Mouse (Mus musculus): ENCODE measurements around the gene Rasgrf2. TPM values are rescaled to one million over a fixed set of nuclear protein-coding genes. Genes with fewer than 3 reads are reported as not detected.

Rasgrf2 gene
- polyA plus RNA-seq, 1 experiment from 2014 or later = 0.88 TPM

DNA sequence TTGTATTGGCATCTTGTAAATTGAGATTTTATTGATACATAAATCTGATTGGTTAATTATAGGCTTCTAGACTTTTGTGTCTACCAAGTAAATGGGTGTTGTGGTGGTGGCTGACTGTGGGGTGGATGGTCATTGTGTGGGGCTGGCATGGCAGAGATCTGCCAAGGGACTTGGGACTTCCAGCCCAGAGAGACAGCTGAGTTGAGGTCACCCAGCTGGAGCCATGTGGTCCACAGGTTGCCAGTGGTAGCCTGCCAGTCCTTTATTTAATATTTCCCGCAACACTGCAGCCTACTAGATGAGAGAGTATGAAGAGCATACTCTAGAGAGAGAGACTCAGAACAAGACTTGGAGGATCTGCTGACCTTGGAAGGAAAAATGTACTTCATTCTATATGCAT, 150.0 kb downstream of the Rasgrf2 start:
- H3K4me1 ChIP-seq = no peaks in the 10 kb centered on the region

GRCm38 (mm10) chr13:91976971-91977370, 154.5 kb downstream of the Rasgrf2 start:
- Histone ChIP-seq H3K9ac (no peak overlapping the region), H3K27me3 (no peaks in the 10 kb centered on the region), H3K4me1 (no peaks in the 10 kb centered on the region), H3K27ac (no peak overlapping the region), H3K36me3 (no peaks in the 10 kb centered on the region), H3K9me3 (replicated peaks) (no peaks in the 10 kb centered on the region; the same call in 1 of the 2 replicates), H3K4me3 (no peak overlapping the region), H3K4me2 (replicated peaks) (no peak overlapping the region)
- no peak for ATAC-seq (ENCODE audit: low FRiP score)
- 81% methylated on average over 1 of the region's 1 CpGs for WGBS

More for the DNA sequence above, 150.0 kb downstream of the Rasgrf2 start:
- WGBS = 100% methylated on average over 1 of the region's 1 CpGs
- ATAC-seq (ENCODE audit: low FRiP score) = no peak
- no peaks in the 10 kb centered on the region for H3K27me3 ChIP-seq
- no peak overlapping the region for H3K9ac ChIP-seq
- H3K4me2 ChIP-seq (replicated peaks) = no peak overlapping the region
- H3K9me3 ChIP-seq (replicated peaks) = no peaks in the 10 kb centered on the region
- no peak overlapping the region for H3K27ac ChIP-seq
- H3K36me3 ChIP-seq = no peaks in the 10 kb centered on the region
- no peak overlapping the region for H3K4me3 ChIP-seq

DNA sequence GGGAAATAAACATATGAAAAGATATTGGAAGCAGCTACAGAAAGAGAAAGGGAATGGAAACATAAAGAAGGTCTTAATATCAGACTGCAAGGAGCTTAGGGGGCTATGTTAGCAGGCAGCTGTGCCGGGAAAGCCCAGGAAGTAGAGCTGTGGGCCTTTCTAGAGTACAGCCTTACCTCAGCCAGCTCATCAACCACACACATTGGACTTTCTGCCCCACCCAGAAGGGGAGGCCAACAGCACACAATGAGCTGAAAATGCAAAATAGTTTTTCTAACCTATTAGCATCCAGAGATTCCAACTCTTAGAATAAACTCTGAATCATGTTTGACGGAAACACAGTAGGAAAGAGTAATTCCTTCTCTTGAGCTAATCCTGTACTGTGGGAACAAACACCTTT, 154.9 kb downstream of the Rasgrf2 start:
- Histone ChIP-seq H3K4me3 (no peak overlapping the region), H3K4me2 (replicated peaks) (no peak overlapping the region), H3K9ac (no peak overlapping the region), H3K36me3 (no peaks in the 10 kb centered on the region), H3K4me1 (no peaks in the 10 kb centered on the region), H3K27me3 (no peaks in the 10 kb centered on the region), H3K9me3 (replicated peaks) (no peaks in the 10 kb centered on the region; the same call in 1 of the 2 replicates), H3K27ac (no peak overlapping the region)
- 94% methylated on average over 2 of the region's 2 CpGs for WGBS
- no peak for ATAC-seq (ENCODE audit: low FRiP score)

DNA sequence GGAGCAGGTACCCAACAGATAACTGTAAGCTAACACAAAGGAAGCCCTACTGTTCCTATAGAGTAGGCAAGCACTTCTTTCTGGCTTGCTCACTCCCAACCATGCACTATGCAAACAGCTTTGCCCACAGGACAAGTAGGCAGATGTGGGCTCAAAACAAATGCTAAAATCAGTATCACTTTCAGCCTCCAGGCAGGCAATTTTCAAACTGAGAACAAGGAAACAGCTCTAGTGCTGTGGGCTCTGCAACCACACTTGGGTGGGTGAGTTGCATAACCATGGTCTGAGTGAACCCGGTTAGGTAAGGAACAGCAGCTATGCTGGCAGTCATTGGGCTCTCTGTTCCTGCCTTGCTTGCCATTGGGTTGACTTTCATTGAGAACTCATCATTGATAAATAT, 157.3 kb downstream of the Rasgrf2 start:
- Histone ChIP-seq H3K36me3 (no peaks in the 10 kb centered on the region), H3K4me1 (no peaks in the 10 kb centered on the region), H3K27me3 (no peaks in the 10 kb centered on the region), H3K9ac (no peak overlapping the region), H3K4me3 (no peak overlapping the region), H3K27ac (no peak overlapping the region), H3K4me2 (replicated peaks) (no peak overlapping the region), H3K9me3 (replicated peaks) (no peaks in the 10 kb centered on the region; the same call in 1 of the 2 replicates)
- 100% methylated on average over 1 of the region's 1 CpGs for WGBS
- ATAC-seq (ENCODE audit: low FRiP score) = no peak

GRCm38 (mm10) chr13:91971246-91971645, 160.2 kb downstream of the Rasgrf2 start:
- no peak overlapping the region for H3K9ac ChIP-seq
- no peaks in the 10 kb centered on the region for H3K27me3 ChIP-seq
- 75% methylated on average over 3 of the region's 3 CpGs for WGBS
- no peak overlapping the region for H3K27ac ChIP-seq
- ATAC-seq (ENCODE audit: low FRiP score) = no peak
- no peaks in the 10 kb centered on the region; the same call in 1 of the 2 replicates for H3K9me3 ChIP-seq (replicated peaks)
- no peak overlapping the region for H3K4me3 ChIP-seq
- H3K4me1 ChIP-seq = no peaks in the 10 kb centered on the region
- no peak overlapping the region for H3K4me2 ChIP-seq (replicated peaks)
- H3K36me3 ChIP-seq = no peaks in the 10 kb centered on the region

DNA sequence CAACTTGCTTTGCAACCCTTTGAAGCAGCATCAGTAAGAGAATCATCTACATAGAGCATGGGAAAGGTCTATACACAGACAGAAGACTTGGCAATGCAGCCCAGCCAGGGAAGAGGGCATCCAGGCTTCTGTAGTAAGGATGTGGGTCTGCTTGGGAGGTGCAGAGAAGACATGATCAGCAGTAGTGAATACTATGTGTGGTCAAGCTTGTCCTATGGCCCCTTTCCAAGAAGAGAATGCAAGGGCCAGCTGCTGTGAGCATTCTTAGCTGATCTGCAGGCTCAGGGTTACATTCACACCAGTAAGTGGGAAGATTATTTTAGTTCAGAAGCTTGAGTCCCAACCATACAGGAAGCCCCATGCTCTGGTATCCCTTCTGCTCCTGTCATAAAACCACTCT, 175.0 kb downstream of the Rasgrf2 start:
- H3K4me2 ChIP-seq (replicated peaks) = no peak overlapping the region
- H3K4me3 ChIP-seq = no peak overlapping the region
- H3K9ac ChIP-seq = no peak overlapping the region
- no peaks in the 10 kb centered on the region for H3K27me3 ChIP-seq
- no peak for ATAC-seq (ENCODE audit: low FRiP score)
- H3K27ac ChIP-seq = no peak overlapping the region
- H3K4me1 ChIP-seq = no peaks in the 10 kb centered on the region
- no peaks in the 10 kb centered on the region for H3K36me3 ChIP-seq
- no peaks in the 10 kb centered on the region for H3K9me3 ChIP-seq (replicated peaks)

DNA sequence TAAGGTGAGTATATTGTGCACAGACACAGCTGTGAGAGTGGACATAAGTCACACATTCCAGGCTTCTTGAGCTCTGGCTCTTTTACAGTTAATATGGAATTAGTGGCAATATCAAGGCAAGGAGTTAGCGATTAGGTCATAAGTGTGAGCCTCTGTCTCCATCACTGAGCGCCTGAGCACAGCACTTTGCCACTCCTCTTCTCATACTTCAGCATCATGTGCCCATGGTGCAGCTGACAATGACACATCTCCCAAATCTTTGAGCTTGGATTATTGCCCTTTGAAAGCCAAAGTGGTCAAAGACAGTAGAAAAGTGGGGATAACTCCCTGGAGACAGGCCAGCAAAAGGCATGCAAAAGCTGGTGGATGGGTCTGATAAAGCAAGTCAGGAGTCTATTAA, 175.8 kb downstream of the Rasgrf2 start:
- no peaks in the 10 kb centered on the region for H3K4me1 ChIP-seq
- no peak overlapping the region for H3K4me3 ChIP-seq
- 92% methylated on average over 2 of the region's 2 CpGs for WGBS
- H3K9ac ChIP-seq = no peak overlapping the region
- no peak for ATAC-seq (ENCODE audit: low FRiP score)
- no peaks in the 10 kb centered on the region for H3K36me3 ChIP-seq
- no peaks in the 10 kb centered on the region for H3K9me3 ChIP-seq (replicated peaks)
- H3K4me2 ChIP-seq (replicated peaks) = no peak overlapping the region
- H3K27ac ChIP-seq = no peak overlapping the region
- no peaks in the 10 kb centered on the region for H3K27me3 ChIP-seq

GRCm38 (mm10) chr13:91955175-91955574, 176.3 kb downstream of the Rasgrf2 start:
- Histone ChIP-seq H3K27me3 (no peaks in the 10 kb centered on the region), H3K4me2 (replicated peaks) (no peak overlapping the region), H3K36me3 (no peaks in the 10 kb centered on the region), H3K9ac (no peak overlapping the region), H3K4me3 (no peak overlapping the region), H3K9me3 (replicated peaks) (no peaks in the 10 kb centered on the region), H3K4me1 (no peaks in the 10 kb centered on the region), H3K27ac (no peak overlapping the region)
- no peak for ATAC-seq (ENCODE audit: low FRiP score)
- 87% methylated on average over 1 of the region's 1 CpGs for WGBS

- H3K4me3 ChIP-seq = no peak overlapping the region
- H3K9ac ChIP-seq = no peak overlapping the region
- H3K4me2 ChIP-seq (replicated peaks) = no peak overlapping the region
- 88% methylated on average over 9 of the region's 9 CpGs for WGBS
- H3K27me3 ChIP-seq = no peaks in the 10 kb centered on the region
- H3K4me1 ChIP-seq = no peaks in the 10 kb centered on the region
- H3K9me3 ChIP-seq (replicated peaks) = no peaks in the 10 kb centered on the region
- H3K36me3 ChIP-seq = no peaks in the 10 kb centered on the region
- no peak for ATAC-seq (ENCODE audit: low FRiP score)
- H3K27ac ChIP-seq = no peak overlapping the region
Measured at GRCm38 (mm10) chr13:91940113-91940512, 191.3 kb downstream of the Rasgrf2 start.

DNA sequence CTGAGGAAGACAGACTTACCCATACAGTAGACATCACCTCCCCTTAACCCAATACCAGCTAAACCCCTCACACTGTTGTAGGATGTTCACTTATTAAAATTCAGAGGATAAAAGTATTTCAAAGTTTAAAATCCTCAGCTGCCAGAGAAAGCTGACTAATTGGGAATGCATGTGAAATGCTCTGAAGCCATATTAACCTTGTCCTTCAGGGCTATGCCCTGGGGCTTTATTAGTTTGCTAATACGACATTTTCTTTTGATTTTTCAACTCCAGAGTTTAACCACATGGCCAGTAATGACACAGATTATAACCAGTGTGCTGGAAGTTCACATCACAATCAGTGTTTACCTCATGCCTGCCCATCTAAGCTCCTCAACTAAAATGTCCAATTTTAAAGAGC, 192.6 kb downstream of the Rasgrf2 start:
- no peak overlapping the region for H3K4me3 ChIP-seq
- 63% methylated on average over 1 of the region's 1 CpGs for WGBS
- no peak overlapping the region for H3K9ac ChIP-seq

GRCm38 (mm10) chr13:91937232-91937631, 194.2 kb downstream of the Rasgrf2 start:
- no peak overlapping the region for H3K4me3 ChIP-seq

More for the DNA sequence above, 192.6 kb downstream of the Rasgrf2 start:
- H3K9me3 ChIP-seq (replicated peaks) = no peaks in the 10 kb centered on the region
- no peak overlapping the region for H3K27ac ChIP-seq
- no peaks in the 10 kb centered on the region for H3K36me3 ChIP-seq
- H3K4me1 ChIP-seq = no peaks in the 10 kb centered on the region
- no peak overlapping the region for H3K4me2 ChIP-seq (replicated peaks)
- H3K27me3 ChIP-seq = no peaks in the 10 kb centered on the region
- no peak for ATAC-seq (ENCODE audit: low FRiP score)

GRCm38 (mm10) chr13:91932122-91932521, 199.3 kb downstream of the Rasgrf2 start:
- no peak overlapping the region for H3K27ac ChIP-seq
- H3K4me2 ChIP-seq (replicated peaks) = no peak overlapping the region
- no peaks in the 10 kb centered on the region for H3K4me1 ChIP-seq
- no peak overlapping the region for H3K9ac ChIP-seq
- H3K27me3 ChIP-seq = no peaks in the 10 kb centered on the region
- H3K9me3 ChIP-seq (replicated peaks) = no peaks in the 10 kb centered on the region
- WGBS = 97% methylated on average over 1 of the region's 1 CpGs
- no peak for ATAC-seq (ENCODE audit: low FRiP score)
- H3K4me3 ChIP-seq = no peak overlapping the region
- H3K36me3 ChIP-seq = no peaks in the 10 kb centered on the region

More at GRCm38 (mm10) chr13:91937232-91937631, 194.2 kb downstream of the Rasgrf2 start:
- Histone ChIP-seq H3K9me3 (replicated peaks) (no peaks in the 10 kb centered on the region), H3K27ac (no peak overlapping the region), H3K4me1 (no peaks in the 10 kb centered on the region), H3K9ac (no peak overlapping the region), H3K36me3 (no peaks in the 10 kb centered on the region), H3K27me3 (no peaks in the 10 kb centered on the region), H3K4me2 (replicated peaks) (no peak overlapping the region)
- 82% methylated on average over 2 of the region's 2 CpGs for WGBS
- no peak for ATAC-seq (ENCODE audit: low FRiP score)

GRCm38 (mm10) chr13:91929943-91930726, 201.3 kb downstream of the Rasgrf2 start:
- H3K27ac ChIP-seq = no peak overlapping the region
- H3K4me2 ChIP-seq (replicated peaks) = no peak overlapping the region
- H3K27me3 ChIP-seq = no peaks in the 10 kb centered on the region
- H3K9me3 ChIP-seq (replicated peaks) = no peaks in the 10 kb centered on the region
- H3K4me3 ChIP-seq = no peak overlapping the region
- no peaks in the 10 kb centered on the region for H3K36me3 ChIP-seq
- 79% methylated on average over 7 of the region's 7 CpGs for WGBS
- no peaks in the 10 kb centered on the region for H3K4me1 ChIP-seq
- no peak for ATAC-seq (ENCODE audit: low FRiP score)
- H3K9ac ChIP-seq = no peak overlapping the region

All from hindbrain, embryonic 12.5 days (tissue).